Mouse (Mus musculus) cerebellum, adult 2 months (tissue): Measurements from ENCODE around the gene Rai2. TPM values are rescaled to one million over a fixed set of nuclear protein-coding genes. Genes with fewer than 3 reads are reported as not detected.
"Not testable (repeated sequence)": the region's sequence is repeated elsewhere in the genome, so short reads cannot be mapped to it uniquely, and the experiment has no call there.

Experiments used
- DNase-seq, 2 experiments: peaks; one replicate each; pipeline ENCODE4 v3.0.0; 2021
- H3K27ac ChIP-seq: fragments of 200-500 bp; 2 replicates; pipeline ENCODE4 v1.5.1; 2012; ENCODE audit warnings: low read length, control low read depth, inconsistent platforms; ENCODE audit not compliant: insufficient read depth
- H3K27me3 ChIP-seq: fragments of 200-500 bp; 2 replicates; pipeline ENCODE4 v1.6.1; 2012; ENCODE audit warnings: inconsistent platforms, mild to moderate bottlenecking, low read length, moderate library complexity; ENCODE audit not compliant: control insufficient read depth, insufficient read depth
- H3K4me1 ChIP-seq: fragments of 200-500 bp; 2 replicates; pipeline ENCODE4 v1.6.1; 2011; ENCODE audit warnings: low read length; ENCODE audit not compliant: control insufficient read depth, insufficient read depth
- H3K4me3 ChIP-seq: fragments of 200-500 bp; replicated peaks from 2 replicates; pipeline ENCODE3; 2011; ENCODE audit warnings: mild to moderate bottlenecking, low read depth, low read length, control low read depth; ENCODE audit not compliant: insufficient read depth
- CTCF ChIP-seq: fragments of 200-500 bp; IDR thresholded peaks from 2 replicates; pipeline ENCODE4 v1.5.1; 2011; ENCODE audit warnings: low read depth, mild to moderate bottlenecking, control low read depth, low read length, moderate library complexity, borderline replicate concordance; ENCODE audit not compliant: insufficient read depth
- POLR2A ChIP-seq: fragments of 200-500 bp; IDR thresholded peaks from 2 replicates; pipeline ENCODE4 v1.6.1; 2011; ENCODE audit warnings: low read length, control low read depth, borderline replicate concordance; ENCODE audit not compliant: insufficient read depth
- WGBS: fragments of 180-500 bp; shearing (Covaris S2); methylation state at CpG from one replicate; pipeline ENCODE4 v1.1.7; 2018; 5-methylcytosine and 5-hydroxymethylcytosine counted together
- polyA plus RNA-seq: library from polyadenylated mRNA; depleted of rRNA; stranded (reverse); fragments of >200 nt; gene quantifications from 2 replicates; pipeline ENCODE4 v1.2.3, GENCODE M21; 2012

Rai2 gene
- polyA plus RNA-seq, 1 experiment, result 8.1 TPM

DNA sequence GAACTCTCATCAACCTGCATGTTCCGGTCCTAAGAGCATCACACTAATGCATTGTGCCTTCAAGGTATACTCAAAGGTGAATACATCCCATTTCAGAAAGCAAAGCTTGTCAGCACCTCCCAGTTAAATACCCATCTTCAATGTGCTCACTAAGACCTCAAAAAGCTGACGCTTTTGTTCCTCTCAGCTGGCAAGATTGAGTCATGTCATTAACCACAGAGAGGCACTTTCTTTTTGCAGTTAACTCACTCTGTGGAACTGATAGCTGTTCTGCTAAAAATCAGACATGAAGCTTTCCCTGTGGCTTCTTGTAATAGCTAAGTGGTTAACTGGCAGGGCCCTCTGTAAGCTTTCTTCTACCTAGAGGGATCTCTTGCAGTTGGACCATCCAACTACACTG, 36.6 kb downstream of the Rai2 start:
- H3K27me3 ChIP-seq, result no peaks in the 10 kb centered on the region
- TF ChIP-seq CTCF, result no peak
- TF ChIP-seq POLR2A, result no peak
- 90% methylated on average over 2 of the region's 2 CpGs for WGBS

GRCm38 (mm10) chrX:161776321-161776962, 59.6 kb downstream of the Rai2 start:
- Histone ChIP-seq H3K27ac (no peak overlapping the region), H3K27me3 (no peaks in the 10 kb centered on the region; the same call in 1 of the 2 replicates), H3K4me1 (no peaks in the 10 kb centered on the region), H3K4me3 (no peak overlapping the region)
- TF ChIP-seq POLR2A (no peak), CTCF (no peak)
- 45% methylated on average over 12 of the region's 12 CpGs for WGBS
- DNase-seq, result no peak

More for the DNA sequence above, 36.6 kb downstream of the Rai2 start:
- no peak overlapping the region for H3K27ac ChIP-seq
- no peaks in the 10 kb centered on the region for H3K4me1 ChIP-seq
- H3K4me3 ChIP-seq, result no peak overlapping the region
- no peak for DNase-seq

GRCm38 (mm10) chrX:161780321-161781034, 63.6 kb downstream of the Rai2 start:
- Histone ChIP-seq H3K27ac (no peak overlapping the region), H3K4me3 (no peak overlapping the region), H3K27me3 (no peaks in the 10 kb centered on the region; the same call in 1 of the 2 replicates), H3K4me1 (no peaks in the 10 kb centered on the region)
- WGBS, result 84% methylated on average over 6 of the region's 6 CpGs
- TF ChIP-seq CTCF (no peak), POLR2A (no peak)
- DNase-seq, result no peak

DNA sequence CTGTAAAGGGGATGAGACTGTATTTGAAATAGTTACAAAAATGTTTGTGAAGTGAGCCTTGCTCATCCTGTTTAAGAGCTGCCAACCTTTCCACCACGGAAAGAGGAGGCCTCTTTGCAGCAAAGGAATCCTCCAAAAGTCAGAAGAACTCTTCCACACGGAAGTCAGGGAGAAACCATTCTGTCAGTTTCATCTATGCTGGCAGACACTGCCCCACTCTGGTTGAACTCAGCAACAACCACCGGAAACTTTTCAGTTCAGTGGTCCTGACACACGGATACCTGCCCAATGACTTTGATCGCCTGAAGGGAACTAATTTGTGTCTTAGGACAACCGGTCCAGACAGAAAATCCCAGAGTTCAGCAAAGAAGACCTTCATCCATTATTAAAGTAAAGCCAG, 73.3 kb downstream of the Rai2 start:
- WGBS, result 10% methylated on average over 6 of the region's 6 CpGs
- Histone ChIP-seq H3K27me3 (no peaks in the 10 kb centered on the region), H3K4me3 (no peak overlapping the region), H3K4me1 (no peaks in the 10 kb centered on the region), H3K27ac (no peak overlapping the region)
- TF ChIP-seq CTCF, result peak; percentile 58
- no peak for TF ChIP-seq POLR2A
- peak in 1 of 2 experiments; percentile 6 for DNase-seq

GRCm38 (mm10) chrX:161826186-161826585, 109.3 kb downstream of the Rai2 start:
- 18% methylated on average over 2 of the region's 2 CpGs for WGBS
- not testable (repeated sequence) for H3K4me1 ChIP-seq, H3K4me3 ChIP-seq, H3K27ac ChIP-seq, H3K27me3 ChIP-seq
- peak in 1 of 2 experiments; percentile 18 for DNase-seq
